Comparison of ENCODE assay signal across 9 mouse cellular contexts in genomic region chr7:100005790-100006189, GRCm38 (mm10). TPM values are rescaled to one million over a fixed set of nuclear protein-coding genes. Genes with fewer than 3 reads are reported as not detected.
DNase-seq lines count a peak whose midpoint lies in the region; ATAC-seq and TF ChIP-seq lines count a peak whose summit lies in the region.
"Had no signal": no experiment of that assay in that cellular context is flagged by ENCODE, and none has a peak within 500 bp of the region (broad histone marks: within the 10 kb centered on the region; RNA-seq: fewer than 3 reads in every experiment).

Gene Chrdl2 (plus strand): TSS chr7:100006172.

- no peaks in the 10 kb centered on the region for H3K36me3 ChIP-seq in hindbrain, embryonic 11.5 days (ENCODE audit: control insufficient read depth, insufficient read depth, low read length)
- H3K36me3 ChIP-seq in limb, embryonic 14.5 days (ENCODE audit: control insufficient read depth, insufficient read depth, low read length), result no peaks in the 10 kb centered on the region

- peak within 1 kb of the TSS; percentile 71 for H3K4me2 ChIP-seq in hindbrain, embryonic 11.5 days (replicated peaks; ENCODE audit: low read depth, low read length)
- peak within 1 kb of the TSS; percentile 94 for H3K4me2 ChIP-seq in limb, embryonic 14.5 days (replicated peaks; ENCODE audit: low read depth, low read length, severe bottlenecking)

- WGBS in hindbrain, embryonic 11.5 days, result under 1% methylated on average over 29 of the region's 44 CpGs
- WGBS in limb, embryonic 14.5 days, result 7% methylated on average over 10 of the region's 44 CpGs

- H3K27me3 ChIP-seq in hindbrain, embryonic 11.5 days (ENCODE audit: control insufficient read depth, insufficient read depth, low read length), result peaks cover 35% of the 10 kb centered on the region
- peaks cover 43% of the 10 kb centered on the region for H3K27me3 ChIP-seq in limb, embryonic 14.5 days (ENCODE audit: control insufficient read depth, insufficient read depth, low read length)

- 0 out of 2 replicates have a peak, but pooled peaks have one; percentile 60 for ATAC-seq in hindbrain, embryonic 11.5 days (ENCODE audit: low FRiP score)
- peak; percentile 88 for ATAC-seq in limb, embryonic 14.5 days (ENCODE audit: low FRiP score, low read depth)

- peak within 1 kb of the TSS; percentile 34 for H3K4me3 ChIP-seq in hindbrain, embryonic 11.5 days (ENCODE audit: low read depth, low read length)
- H3K4me3 ChIP-seq in limb, embryonic 14.5 days (replicated peaks; ENCODE audit: low read length), result peak within 1 kb of the TSS; percentile 45

- no peak within 1 kb of the TSS for H3K27ac ChIP-seq in hindbrain, embryonic 11.5 days (ENCODE audit: low read depth, low read length)
- no peak within 1 kb of the TSS for H3K27ac ChIP-seq in limb, embryonic 14.5 days (replicated peaks; ENCODE audit: low read depth, low read length)

- H3K9me3 ChIP-seq in hindbrain, embryonic 11.5 days (ENCODE audit: control insufficient read depth, low read length), result no peaks in the 10 kb centered on the region
- no peaks in the 10 kb centered on the region for H3K9me3 ChIP-seq in limb, embryonic 14.5 days (ENCODE audit: control insufficient read depth, low read length)

- no peaks in the 10 kb centered on the region for H3K4me1 ChIP-seq in hindbrain, embryonic 11.5 days (replicated peaks; ENCODE audit: control insufficient read depth, insufficient read depth, low read length)
- 0 out of 2 replicates have a peak, but pooled peaks cover 8% of the 10 kb centered on the region for H3K4me1 ChIP-seq in limb, embryonic 14.5 days (ENCODE audit: control insufficient read depth, insufficient read depth, low read length)

- DNase-seq in adrenal gland, postnatal 10 days, result peak; percentile 51
- no peak for DNase-seq in adrenal gland, postnatal 4 days (ENCODE audit: low spot score in 2 of 2)
- peak; percentile 26 for DNase-seq in right cerebral cortex, adult 18-20 months
- DNase-seq in right cerebral cortex, postnatal 36 days (ENCODE audit: low spot score in 2 of 2), result no peak
- DNase-seq in hindbrain, embryonic 11.5 days (ENCODE audit: low spot score), result peak; percentile 64
- DNase-seq in limb, embryonic 14.5 days (ENCODE audit: low spot score), result peak; percentile 55
- peak; percentile 68 for DNase-seq in retina, embryonic 14.5 days (ENCODE audit: low spot score)
- DNase-seq in spleen, postnatal 36 days (ENCODE audit: low spot score in 2 of 2), result no peak

- peak within 1 kb of the TSS; percentile 57; the same call in 1 of the 2 replicates for H3K9ac ChIP-seq in hindbrain, embryonic 11.5 days (ENCODE audit: low read depth, low read length)
- peak within 1 kb of the TSS; percentile 52 for H3K9ac ChIP-seq in limb, embryonic 14.5 days (ENCODE audit: low read depth, low read length, severe bottlenecking)

- no peak for TF ChIP-seq POLR2A in limb, embryonic 14.5 days (IDR thresholded peaks at IDR 0.05; ENCODE audit: borderline replicate concordance, extremely low read depth, insufficient read depth, insufficient read length)

RNA-seq across cellular contexts. Expression of gene Chrdl2, which starts in this region (rescaled TPM):
- not detected for total RNA-seq in adrenal gland, postnatal 10 days (2021)
- not detected for total RNA-seq in adrenal gland, postnatal 4 days (2021)
- 0.32 TPM in 1 of 2 replicates, not detected in the other for polyA plus RNA-seq in hindbrain, embryonic 11.5 days (2014; fragmentation: Nextera tagmentation; extraction: Ambion mirVana)
- 4.0 and 4.6 TPM in 2 replicates for polyA plus RNA-seq in limb, embryonic 14.5 days (2012; rRNA removed)
- polyA plus RNA-seq in limb, embryonic 14.5 days (2014; fragmentation: Nextera tagmentation; extraction: Ambion mirVana), result 2.1 and 2.6 TPM in 2 replicates
- total RNA-seq: neutrophil, adult 5-6 weeks had no signal

Comparison
In these comparisons a context has a peak if more than half of its experiments do, and no peak if none do; other contexts are left out.
1. DNase-seq: peak in right cerebral cortex, adult 18-20 months (single experiment), limb, embryonic 14.5 days (single experiment) and retina, embryonic 14.5 days (single experiment); none in adrenal gland, postnatal 4 days (0 of 2), right cerebral cortex, postnatal 36 days (0 of 2) and spleen, postnatal 36 days (0 of 2).
2. Peak in DNase-seq in adrenal gland, postnatal 10 days; RNA of the gene not detected or under 1 TPM.
3. Peak in DNase-seq, ATAC-seq, H3K4me3 ChIP-seq, H3K9ac ChIP-seq and H3K4me2 ChIP-seq in hindbrain, embryonic 11.5 days; RNA of the gene not detected or under 1 TPM.